Mouse (Mus musculus) CH12.LX (cell line): ENCODE data around the gene Utp18.
A peak's percentile ranks its signal among the peaks of the same experiment; 100 is the strongest.

Source experiments
- CTCF ChIP-seq, 2 experiments: IDR thresholded peaks in 1 of 2; conservative IDR thresholded peaks in 1 of 2; 2 replicates each; pipeline ENCODE4 v1.5.1; 2011 to 2012; ENCODE audit warnings: low read depth in 2 of 2, low read length in 2 of 2, improper control_type of control experiment in 1 of 2, inconsistent platforms in 1 of 2, mild to moderate bottlenecking in 1 of 2, moderate library complexity in 1 of 2
- EP300 ChIP-seq: IDR thresholded peaks from 2 replicates; pipeline ENCODE4 v1.6.1; 2011; ENCODE audit warnings: low read length, improper control_type of control experiment
- HCFC1 ChIP-seq: IDR thresholded peaks from 2 replicates; pipeline ENCODE4 v1.6.1; 2012; ENCODE audit warnings: low read depth, mild to moderate bottlenecking, inconsistent platforms, low read length, improper control_type of control experiment
- IRF4 ChIP-seq: IDR thresholded peaks from 2 replicates; pipeline ENCODE4 v1.6.1; 2014; ENCODE audit warnings: low read depth, mild to moderate bottlenecking, inconsistent platforms, low read length, improper control_type of control experiment
- JUN ChIP-seq: IDR thresholded peaks from 2 replicates; pipeline ENCODE4 v1.6.1; 2011; ENCODE audit warnings: low read depth, mild to moderate bottlenecking, low read length, improper control_type of control experiment, moderate library complexity; ENCODE audit not compliant: insufficient read depth
- MAX ChIP-seq: IDR thresholded peaks from 2 replicates; pipeline ENCODE4 v1.6.1; 2011; ENCODE audit warnings: low read length, improper control_type of control experiment
- SIN3A ChIP-seq: IDR thresholded peaks from 2 replicates; pipeline ENCODE4 v1.6.1; 2012; ENCODE audit warnings: low read length, improper control_type of control experiment, inconsistent platforms
- TCF12 ChIP-seq: IDR thresholded peaks from 2 replicates; pipeline ENCODE4 v1.6.1; 2014; ENCODE audit warnings: low read depth, mild to moderate bottlenecking, inconsistent platforms, low read length, improper control_type of control experiment
- ZC3H11A ChIP-seq: IDR thresholded peaks from 2 replicates; pipeline ENCODE4 v1.6.1; 2012; ENCODE audit warnings: low read depth, mild to moderate bottlenecking, inconsistent platforms, low read length, improper control_type of control experiment
- ZMIZ1 ChIP-seq: IDR thresholded peaks from 2 replicates; pipeline ENCODE4 v1.6.1; 2012; ENCODE audit warnings: low read depth, mild to moderate bottlenecking, inconsistent platforms, low read length, improper control_type of control experiment

DNA sequence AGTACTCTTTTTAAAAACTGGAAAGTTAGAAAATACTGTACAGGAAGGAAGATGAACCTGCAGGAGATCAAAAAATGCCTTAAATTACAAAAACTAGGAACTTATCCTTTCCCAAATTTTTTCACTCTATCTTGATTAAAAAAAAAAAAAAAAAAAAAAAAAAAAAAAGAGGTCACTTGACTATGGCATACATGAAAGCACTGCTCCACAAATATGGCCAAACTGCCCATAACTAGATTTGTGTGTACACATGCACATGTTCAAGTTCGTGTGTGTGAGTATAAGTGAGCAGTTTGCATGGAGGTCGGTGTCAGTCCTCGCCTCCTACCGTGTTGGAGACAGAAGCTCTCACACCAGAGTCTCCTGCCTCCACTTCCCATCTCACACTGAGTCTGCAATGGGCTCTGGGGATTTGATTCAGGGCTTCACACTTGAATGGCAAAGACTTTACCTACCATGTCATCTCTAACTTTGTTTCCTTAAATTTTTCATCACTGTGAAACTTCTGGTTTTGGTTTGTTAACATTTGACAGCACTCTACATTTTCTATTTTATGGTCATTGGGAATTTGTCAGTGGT is 23.4 kb downstream of the Utp18 start:
- TF ChIP-seq CTCF (conservative IDR thresholded peaks at IDR 0.05 in 1 of 2, IDR thresholded peaks at IDR 0.05 in 1 of 2; ENCODE audit: low read depth in 2 of 2, low read length in 2 of 2) (no peak), JUN (no peak), SIN3A (peak; percentile 20; the same call in 1 of the 2 replicates), ZC3H11A (no peak), ZMIZ1 (no peak), IRF4 (no peak), HCFC1 (no peak), EP300 (no peak), TCF12 (no peak), MAX (no peak)
